Mouse (Mus musculus) intestine, embryonic 14.5 days (tissue): ENCODE data around the gene Ufsp2. TPM values are rescaled to one million over a fixed set of nuclear protein-coding genes. Genes with fewer than 3 reads are reported as not detected.

Experiments used
- ATAC-seq: fragments of 200-750 bp; cut with Nextera tagmentation; replicated peaks from 2 replicates; pipeline ENCODE4 v1.8.0; 2017; ENCODE audit warnings: low read depth, moderate number of reproducible peaks, moderate TSS enrichment, moderate library complexity; ENCODE audit not compliant: low FRiP score, low TSS enrichment
- DNase-seq: peaks from one replicate; pipeline ENCODE4 v3.0.0-alpha.2; 2018; ENCODE audit warnings: low spot score
- H3K27ac ChIP-seq: fragments of 300-500 bp; sonication (generic); 2 replicates; pipeline ENCODE4 v1.5.1; 2014; ENCODE audit warnings: low read depth, mild to moderate bottlenecking, control low read depth
- H3K27me3 ChIP-seq: fragments of 300-500 bp; sonication (generic); replicated peaks from 2 replicates; pipeline ENCODE4 v1.6.1; 2014; ENCODE audit warnings: low read length, control low read depth; ENCODE audit not compliant: control insufficient read depth, insufficient read depth
- H3K36me3 ChIP-seq: fragments of 300-500 bp; sonication (generic); 2 replicates; pipeline ENCODE4 v1.6.1; 2014; ENCODE audit warnings: low read length, control low read depth; ENCODE audit not compliant: control insufficient read depth, insufficient read depth
- H3K4me1 ChIP-seq: fragments of 300-500 bp; sonication (generic); replicated peaks from 2 replicates; pipeline ENCODE4 v1.6.1; 2014; ENCODE audit warnings: low read length, control low read depth, mixed read lengths; ENCODE audit not compliant: control insufficient read depth, insufficient read depth
- H3K4me2 ChIP-seq: fragments of 300-500 bp; sonication (generic); 2 replicates; pipeline ENCODE4 v1.6.1; 2014; ENCODE audit warnings: low read length
- H3K4me3 ChIP-seq: fragments of 300-500 bp; sonication (generic); 2 replicates; pipeline ENCODE4 v1.5.1; 2014; ENCODE audit warnings: low read depth, low read length, control low read depth, mixed read lengths
- H3K9ac ChIP-seq: fragments of 300-500 bp; sonication (generic); 2 replicates; pipeline ENCODE4 v1.6.1; 2014; ENCODE audit warnings: mild to moderate bottlenecking, low read length
- H3K9me3 ChIP-seq: fragments of 300-500 bp; sonication (generic); 2 replicates; pipeline ENCODE4 v1.6.1; 2016; ENCODE audit warnings: low read length, control low read depth; ENCODE audit not compliant: control insufficient read depth
- WGBS: fragments of 180-500 bp; shearing (Covaris S2); extraction: QIAGEN DNeasy Blood & Tissue Kit; methylation state at CpG from one replicate; pipeline ENCODE4 v1.1.7; 2014; 5-methylcytosine and 5-hydroxymethylcytosine counted together
- polyA plus RNA-seq: library from polyadenylated mRNA; unstranded; fragments of >200 nt; fragmentation: Nextera tagmentation; extraction: Ambion mirVana; gene quantifications from 2 replicates; pipeline ENCODE4 v1.2.1, GENCODE M21; 2014

Gene Ufsp2
- 77.6 and 78.3 TPM in 2 replicates for polyA plus RNA-seq

DNA sequence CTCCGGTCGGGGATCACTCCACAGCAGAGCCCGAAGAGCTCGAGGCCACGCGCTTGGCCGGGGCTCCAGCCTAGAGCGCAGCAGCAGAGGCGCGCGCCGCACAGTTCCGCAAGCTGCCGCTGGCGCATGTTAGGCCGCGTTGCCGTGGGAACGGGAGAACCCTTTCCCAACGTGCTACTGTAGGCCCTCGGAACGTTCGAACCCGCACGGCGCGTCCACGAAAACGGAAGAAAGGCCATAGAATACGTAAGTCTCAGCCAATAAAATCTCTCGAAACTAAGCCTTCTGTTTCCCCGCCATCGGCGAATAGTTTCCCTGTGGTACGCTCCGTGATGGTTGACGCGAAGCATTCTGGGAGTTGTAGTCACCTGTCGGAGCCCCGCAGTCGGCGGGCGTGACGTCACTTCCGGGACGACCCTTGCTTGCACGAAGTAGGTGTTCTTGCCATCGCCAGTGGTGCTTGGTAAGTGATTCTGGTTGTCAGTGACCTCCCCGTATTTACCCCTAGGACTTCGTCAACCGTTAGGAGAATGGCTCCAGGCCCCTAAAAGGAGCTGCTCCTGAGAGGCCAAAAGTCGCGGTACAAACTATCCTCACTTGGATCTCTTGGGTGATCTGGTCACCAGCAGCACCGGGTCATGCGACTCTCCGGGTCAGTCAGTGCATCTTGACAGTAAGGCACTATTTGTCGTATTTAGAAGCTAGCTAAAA is at the start of gene Ufsp2, which contains the start of gene 1700029J07Rik:
Ufsp2 (plus strand) TSS at position 403 of the 711 bp plus-strand sequence.
1700029J07Rik (minus strand) TSS at position 127 of the 711 bp plus-strand sequence.
- Histone ChIP-seq H3K4me3 (peak within 1 kb of the TSS; percentile 83), H3K9me3 (no peaks in the 10 kb centered on the region), H3K4me2 (peak within 1 kb of the TSS; percentile 75), H3K27ac (peak within 1 kb of the TSS; percentile 82), H3K27me3 (no peaks in the 10 kb centered on the region), H3K4me1 (no peaks in the 10 kb centered on the region; the same call in 1 of the 2 replicates), H3K9ac (peak within 1 kb of the TSS; percentile 70), H3K36me3 (peaks cover 3% of the 10 kb centered on the region; the same call in 1 of the 2 replicates)
- under 1% methylated on average over 57 of the region's 57 CpGs for WGBS
- peak; percentile 97 for DNase-seq
- ATAC-seq, result peak; percentile 98

DNA sequence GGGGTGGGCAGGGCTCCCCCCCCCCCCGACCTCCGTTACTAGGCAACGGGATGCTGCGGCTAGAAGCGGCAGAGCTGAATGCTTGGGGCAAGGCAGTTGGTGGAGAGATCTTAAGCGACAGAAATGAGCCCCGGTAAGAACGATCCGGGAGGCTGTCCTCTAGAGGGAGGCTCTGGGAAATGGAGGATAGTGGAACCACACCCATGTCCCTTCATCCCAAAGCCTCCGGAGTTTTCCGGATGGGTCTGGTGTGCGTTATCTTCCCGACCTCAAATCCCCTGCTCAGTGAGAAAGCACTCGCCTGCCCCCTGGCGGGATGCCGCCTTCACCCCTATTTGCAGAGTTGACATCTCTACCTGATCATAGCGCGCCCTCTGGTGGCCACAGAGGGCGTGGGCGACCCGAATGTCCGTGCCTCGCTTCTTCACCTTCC is 40.7 kb upstream of the Ufsp2 start, which contains the start of gene Ccdc110:
Ccdc110 (plus strand) TSS at position 38 of the 433 bp plus-strand sequence.
- no peak within 1 kb of the TSS for H3K9ac ChIP-seq
- peak within 1 kb of the TSS; percentile 20; the same call in 1 of the 2 replicates for H3K4me3 ChIP-seq
- no peaks in the 10 kb centered on the region for H3K27me3 ChIP-seq
- H3K36me3 ChIP-seq, result no peaks in the 10 kb centered on the region
- peak; percentile 99 for DNase-seq
- no peak within 1 kb of the TSS for H3K27ac ChIP-seq
- peak; percentile 81 for ATAC-seq
- H3K4me2 ChIP-seq, result peak within 1 kb of the TSS; percentile 50
- WGBS, result 7% methylated on average over 23 of the region's 23 CpGs
- no peaks in the 10 kb centered on the region for H3K4me1 ChIP-seq
- peaks cover 10% of the 10 kb centered on the region; the same call in 1 of the 2 replicates for H3K9me3 ChIP-seq

DNA sequence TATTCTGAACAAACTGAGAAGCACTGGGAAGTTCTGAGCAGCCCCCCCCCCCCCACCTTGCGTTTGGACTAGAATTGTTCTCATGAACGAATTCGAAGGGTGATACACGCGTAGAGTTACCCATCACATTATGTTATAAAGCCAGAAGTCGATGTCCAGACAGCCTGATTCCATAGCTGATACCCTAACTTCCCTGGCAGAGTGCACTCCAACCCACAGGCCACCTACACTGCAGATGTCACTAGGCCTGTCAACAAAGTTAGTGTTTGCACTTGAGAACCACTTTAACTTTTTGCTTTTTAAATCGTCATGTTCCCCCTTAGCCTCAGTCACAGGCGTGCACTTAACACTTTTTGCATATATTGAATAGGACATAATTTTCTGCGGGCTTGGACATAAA is 38.3 kb upstream of the Ufsp2 start:
- Histone ChIP-seq H3K4me2 (no peak overlapping the region), H3K36me3 (no peaks in the 10 kb centered on the region), H3K27ac (no peak overlapping the region), H3K9ac (no peak overlapping the region), H3K9me3 (no peaks in the 10 kb centered on the region), H3K4me1 (no peaks in the 10 kb centered on the region), H3K27me3 (no peaks in the 10 kb centered on the region), H3K4me3 (no peak overlapping the region)
- WGBS, result 91% methylated on average over 9 of the region's 9 CpGs
- ATAC-seq (no peak), DNase-seq (no peak)

- ATAC-seq (no peak), DNase-seq (no peak)
- WGBS, result 86% methylated on average over 4 of the region's 4 CpGs
- Histone ChIP-seq H3K27me3 (no peaks in the 10 kb centered on the region), H3K36me3 (no peaks in the 10 kb centered on the region), H3K9me3 (no peaks in the 10 kb centered on the region), H3K4me2 (no peak overlapping the region), H3K9ac (no peak overlapping the region), H3K27ac (no peak overlapping the region), H3K4me1 (no peaks in the 10 kb centered on the region), H3K4me3 (no peak overlapping the region)
Observed at GRCm38 (mm10) chr8:45946283-45946682, 29.0 kb upstream of the Ufsp2 start.

DNA sequence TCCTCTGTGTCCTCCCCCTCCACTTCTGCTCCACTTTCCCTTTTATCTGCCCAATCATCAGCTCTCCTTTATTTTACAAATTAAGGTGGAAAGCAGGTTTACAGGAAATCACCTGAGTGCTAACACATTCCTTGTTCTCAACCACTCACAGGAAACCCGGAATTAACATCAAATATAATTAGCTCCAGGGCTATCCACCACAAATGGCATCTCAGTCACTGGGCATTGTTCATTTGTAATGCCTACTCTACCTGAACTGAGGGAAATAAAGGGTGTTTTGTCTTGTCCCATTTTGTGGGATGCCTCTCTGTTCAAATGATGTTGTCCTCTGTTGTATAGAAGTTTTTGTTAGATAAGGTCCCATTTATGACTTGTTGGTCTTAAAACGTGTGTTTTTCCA is 24.7 kb upstream of the Ufsp2 start:
- Histone ChIP-seq H3K4me1 (no peaks in the 10 kb centered on the region), H3K9me3 (no peaks in the 10 kb centered on the region), H3K36me3 (no peaks in the 10 kb centered on the region), H3K27ac (no peak overlapping the region), H3K27me3 (no peaks in the 10 kb centered on the region), H3K4me2 (no peak overlapping the region), H3K4me3 (no peak overlapping the region), H3K9ac (no peak overlapping the region)
- 69% methylated on average over 2 of the region's 2 CpGs for WGBS
- no peak for DNase-seq
- ATAC-seq, result no peak

GRCm38 (mm10) chr8:45970894-45971293 is 4.4 kb upstream of the Ufsp2 start:
- no peak overlapping the region for H3K4me3 ChIP-seq
- no peaks in the 10 kb centered on the region for H3K9me3 ChIP-seq
- H3K27ac ChIP-seq, result no peak overlapping the region
- 94% methylated on average over 12 of the region's 12 CpGs for WGBS
- H3K27me3 ChIP-seq, result no peaks in the 10 kb centered on the region
- DNase-seq (no peak), ATAC-seq (no peak)
- no peak overlapping the region for H3K9ac ChIP-seq
- no peaks in the 10 kb centered on the region for H3K36me3 ChIP-seq
- H3K4me1 ChIP-seq, result no peaks in the 10 kb centered on the region; the same call in 1 of the 2 replicates
- no peak overlapping the region for H3K4me2 ChIP-seq

DNA sequence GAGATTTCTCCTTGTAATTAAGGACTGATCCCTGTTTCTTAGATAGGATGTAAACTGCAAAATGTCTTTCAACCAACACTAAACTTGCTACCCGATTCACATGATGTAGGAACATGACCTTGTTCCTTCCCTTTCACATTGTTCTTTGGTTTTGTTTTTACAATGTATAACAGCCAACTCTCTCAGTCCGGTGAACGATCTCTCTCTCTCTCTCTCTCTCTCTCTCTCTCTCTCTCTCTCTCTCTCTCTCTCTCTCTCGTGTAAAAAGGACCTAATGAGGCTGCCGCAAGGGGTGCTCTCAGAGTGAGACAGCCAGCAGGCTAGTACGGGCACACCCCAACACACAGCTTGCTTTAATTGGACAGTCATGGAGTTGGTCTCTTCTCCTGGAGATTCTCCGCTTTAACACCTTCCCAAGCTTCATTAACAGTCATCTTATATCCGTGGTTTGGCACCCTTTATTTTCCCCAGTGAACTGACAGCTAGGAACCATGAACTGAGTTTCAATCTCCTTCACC is 1.3 kb upstream of the Ufsp2 start:
- Histone ChIP-seq H3K27ac (peak overlapping the region; percentile 82; the same call in 1 of the 2 replicates), H3K9me3 (no peaks in the 10 kb centered on the region), H3K4me2 (peak overlapping the region; percentile 75), H3K4me1 (no peaks in the 10 kb centered on the region; the same call in 1 of the 2 replicates), H3K9ac (no peak overlapping the region; the same call in 1 of the 2 replicates), H3K27me3 (no peaks in the 10 kb centered on the region), H3K36me3 (no peaks in the 10 kb centered on the region), H3K4me3 (no peak overlapping the region)
- 74% methylated on average over 8 of the region's 8 CpGs for WGBS
- DNase-seq (peak; percentile 53), ATAC-seq (no peak)

GRCm38 (mm10) chr8:45975837-45976468 is 625 bp downstream of the Ufsp2 start:
- H3K36me3 ChIP-seq, result peaks cover 8% of the 10 kb centered on the region
- no peaks in the 10 kb centered on the region; the same call in 1 of the 2 replicates for H3K4me1 ChIP-seq
- H3K4me2 ChIP-seq, result peak overlapping the region; percentile 75
- no peaks in the 10 kb centered on the region for H3K27me3 ChIP-seq
- peak; percentile 5; the same call in 1 of the 2 replicates for ATAC-seq
- H3K9ac ChIP-seq, result peak overlapping the region; percentile 70
- H3K4me3 ChIP-seq, result peak overlapping the region; percentile 83
- H3K9me3 ChIP-seq, result no peaks in the 10 kb centered on the region
- H3K27ac ChIP-seq, result no peak overlapping the region
- no peak for DNase-seq
- WGBS, result 65% methylated on average over 11 of the region's 11 CpGs
